Mouse (Mus musculus) liver, postnatal 0 days (tissue): Measurements from ENCODE around the gene Pus7. TPM values are rescaled to one million over a fixed set of nuclear protein-coding genes. Genes with fewer than 3 reads are reported as not detected.
A peak's percentile ranks its signal among the peaks of the same experiment; 100 is the strongest.

Experiments used
- ATAC-seq: fragments of 200-750 bp; cut with Nextera tagmentation; 2 replicates; pipeline ENCODE4 v1.8.0; 2017; ENCODE audit warnings: mild to moderate bottlenecking, moderate library complexity
- DNase-seq: peaks from one replicate; pipeline ENCODE4 v3.0.0-alpha.2; 2016
- H3K27ac ChIP-seq: fragments of 300-500 bp; sonication (generic); 2 replicates; pipeline ENCODE4 v1.5.1; 2014; ENCODE audit warnings: antibody characterized with exemption, moderate library complexity, mild to moderate bottlenecking, low read depth
- H3K27me3 ChIP-seq: fragments of 300-500 bp; sonication (generic); 2 replicates; pipeline ENCODE4 v1.6.1; 2014; ENCODE audit warnings: low read length, control low read depth, mixed read lengths; ENCODE audit not compliant: insufficient read depth
- H3K36me3 ChIP-seq: fragments of 300-500 bp; sonication (generic); replicated peaks from 2 replicates; pipeline ENCODE4 v1.6.1; 2014; ENCODE audit warnings: mild to moderate bottlenecking, control low read depth, low read length, moderate library complexity, mixed read lengths; ENCODE audit not compliant: insufficient read depth
- H3K4me1 ChIP-seq: fragments of 300-500 bp; sonication (generic); 2 replicates; pipeline ENCODE4 v1.6.1; 2014; ENCODE audit warnings: antibody characterized with exemption, mild to moderate bottlenecking, control low read depth; ENCODE audit not compliant: insufficient read depth
- H3K4me2 ChIP-seq: fragments of 300-500 bp; sonication (generic); 2 replicates; pipeline ENCODE4 v1.6.1; 2014; ENCODE audit warnings: low read depth, mild to moderate bottlenecking, low read length, moderate library complexity, mixed read lengths
- H3K4me3 ChIP-seq: fragments of 300-500 bp; sonication (generic); 2 replicates; pipeline ENCODE4 v1.5.1; 2014; ENCODE audit warnings: low read depth, low read length
- H3K9ac ChIP-seq: fragments of 300-500 bp; sonication (generic); replicated peaks from 2 replicates; pipeline ENCODE4 v1.6.1; 2014; ENCODE audit warnings: mild to moderate bottlenecking, moderate library complexity
- H3K9me3 ChIP-seq: fragments of 300-500 bp; sonication (generic); 2 replicates; pipeline ENCODE4 v1.6.1; 2016; ENCODE audit warnings: mild to moderate bottlenecking, control low read depth, low read length, mixed read lengths
- CTCF ChIP-seq: sonication (generic); IDR thresholded peaks from 2 replicates; pipeline ENCODE4 v1.5.1; 2016; ENCODE audit warnings: antibody characterized with exemption, low read depth
- EP300 ChIP-seq: IDR thresholded peaks from 2 replicates; pipeline ENCODE4 v1.6.1; 2016; ENCODE audit warnings: antibody characterized with exemption, low read depth, mild to moderate bottlenecking
- WGBS: fragments of 180-500 bp; shearing (Covaris S2); extraction: QIAGEN DNeasy Blood & Tissue Kit; methylation state at CpG from one replicate; pipeline ENCODE4 v1.1.7; 2014; ENCODE audit not compliant: insufficient replicate concordance; 5-methylcytosine and 5-hydroxymethylcytosine counted together
- polyA plus RNA-seq: library from polyadenylated mRNA; unstranded; fragments of >200 nt; fragmentation: Nextera tagmentation; extraction: Ambion mirVana; gene quantifications from 2 replicates; pipeline ENCODE4 v1.2.1, GENCODE M21; 2015

Pus7 gene
- polyA plus RNA-seq, 1 experiment from 2014 or later = 6.0 TPM

DNA sequence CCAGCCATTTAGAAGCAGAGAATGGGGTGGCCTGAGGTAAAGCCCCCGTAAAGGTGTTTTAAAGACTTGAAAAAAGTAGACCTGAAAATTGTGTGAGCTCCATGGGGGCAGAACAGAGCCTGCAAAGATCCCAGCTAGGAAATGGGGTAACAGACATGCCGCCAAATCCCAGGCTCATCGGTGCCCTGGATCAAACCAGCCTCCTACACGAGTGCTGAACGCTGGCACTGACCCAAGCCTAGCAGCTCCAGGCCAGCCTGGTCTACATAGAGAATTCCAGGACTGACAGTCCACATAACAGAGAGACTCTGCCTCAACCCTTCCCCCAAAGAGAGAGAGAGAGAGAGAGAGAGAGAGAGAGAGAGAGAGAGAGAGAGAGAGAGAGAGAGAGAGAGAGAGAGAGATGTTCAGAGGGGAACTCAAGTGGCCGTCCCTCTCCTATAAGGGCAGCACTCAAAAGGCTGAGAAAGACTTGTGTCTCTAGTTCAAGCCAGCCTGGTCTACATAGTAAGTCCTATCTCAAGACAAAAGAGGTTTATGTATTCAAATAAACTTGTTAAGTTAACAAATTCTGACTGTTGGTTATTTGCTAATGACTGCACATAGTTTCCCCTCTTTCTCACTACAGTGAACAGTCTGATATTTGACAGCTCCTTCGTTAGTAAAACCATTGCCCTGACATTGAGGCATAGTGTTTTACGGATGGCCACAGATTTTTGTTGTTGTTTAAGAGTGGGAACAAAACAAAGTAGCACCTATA, 1.3 kb downstream of the Pus7 start:
- peak overlapping the region; percentile 68 for H3K9ac ChIP-seq
- H3K4me1 ChIP-seq = peaks cover 8% of the 10 kb centered on the region; the same call in 1 of the 2 replicates
- no peaks in the 10 kb centered on the region for H3K36me3 ChIP-seq
- ATAC-seq = no peak
- H3K27ac ChIP-seq = no peak overlapping the region
- 36% methylated on average over 8 of the region's 8 CpGs for WGBS
- peak overlapping the region; percentile 94 for H3K4me2 ChIP-seq
- peak overlapping the region; percentile 82 for H3K4me3 ChIP-seq
- no peaks in the 10 kb centered on the region for H3K27me3 ChIP-seq
- peak; percentile 28 for DNase-seq
- TF ChIP-seq EP300 (no peak), CTCF (no peak)
- H3K9me3 ChIP-seq = no peaks in the 10 kb centered on the region

DNA sequence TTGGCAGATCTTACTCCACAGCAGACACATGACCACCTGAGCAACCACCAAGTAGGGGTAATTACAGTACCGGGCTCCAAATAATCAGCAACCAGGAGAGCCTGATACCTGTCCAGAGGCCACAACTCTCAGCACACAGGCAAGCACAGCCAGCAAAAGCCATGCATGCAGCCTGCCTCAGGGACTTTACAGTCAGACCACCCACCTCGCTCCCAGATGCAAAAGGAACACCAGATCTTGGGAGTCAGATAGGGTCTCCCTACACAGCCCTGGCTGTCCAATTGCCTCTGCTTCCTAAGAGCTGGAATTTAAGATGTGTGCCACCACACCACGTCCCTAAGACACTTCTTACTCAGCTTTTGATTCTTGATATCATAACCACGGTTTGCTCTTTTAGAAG, 2.3 kb downstream of the Pus7 start:
- H3K27me3 ChIP-seq = no peaks in the 10 kb centered on the region
- peaks cover 5% of the 10 kb centered on the region; the same call in 1 of the 2 replicates for H3K36me3 ChIP-seq
- WGBS = 60% methylated on average over 4 of the region's 4 CpGs
- ATAC-seq (no peak), DNase-seq (no peak)
- no peak overlapping the region for H3K9ac ChIP-seq
- H3K4me3 ChIP-seq = no peak overlapping the region
- TF ChIP-seq CTCF (no peak), EP300 (no peak)
- H3K4me2 ChIP-seq = no peak overlapping the region
- H3K27ac ChIP-seq = no peak overlapping the region
- H3K9me3 ChIP-seq = no peaks in the 10 kb centered on the region
- 0 out of 2 replicates have a peak, but pooled peaks cover 6% of the 10 kb centered on the region for H3K4me1 ChIP-seq

- TF ChIP-seq CTCF (peak; percentile 21; the same call in 1 of the 2 replicates), EP300 (no peak)
- 74% methylated on average over 4 of the region's 4 CpGs for WGBS
- Histone ChIP-seq H3K4me2 (no peak overlapping the region), H3K27ac (no peak overlapping the region), H3K36me3 (peaks cover 7% of the 10 kb centered on the region; the same call in 1 of the 2 replicates), H3K4me1 (0 out of 2 replicates have a peak, but pooled peaks cover 6% of the 10 kb centered on the region), H3K9me3 (no peaks in the 10 kb centered on the region), H3K27me3 (no peaks in the 10 kb centered on the region), H3K9ac (no peak overlapping the region), H3K4me3 (no peak overlapping the region)
- ATAC-seq (no peak), DNase-seq (no peak)
Measured at GRCm38 (mm10) chr5:23780516-23780915, 3.0 kb downstream of the Pus7 start.

DNA sequence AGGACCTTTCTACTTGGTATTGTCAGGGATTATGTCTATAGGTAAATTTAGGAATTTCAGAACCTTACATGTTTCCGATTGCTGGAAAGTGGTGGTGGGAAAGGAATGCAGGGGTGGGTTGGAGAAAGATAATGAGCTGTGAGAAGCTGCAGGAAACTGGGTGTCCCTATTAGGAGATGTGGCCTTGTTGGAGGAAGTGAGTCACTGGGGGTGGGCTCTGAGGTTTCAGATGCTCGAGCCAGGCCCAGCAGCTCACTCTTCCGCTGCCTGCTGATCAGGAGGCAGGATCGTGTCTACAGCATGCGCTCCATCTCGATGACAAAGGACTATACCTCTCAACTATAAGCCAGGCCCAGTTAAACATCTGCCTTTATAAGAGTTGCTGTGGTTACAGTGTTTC, 9.3 kb downstream of the Pus7 start:
- no peak overlapping the region for H3K9ac ChIP-seq
- no peaks in the 10 kb centered on the region for H3K9me3 ChIP-seq
- H3K27me3 ChIP-seq = no peaks in the 10 kb centered on the region
- DNase-seq = no peak
- H3K27ac ChIP-seq = no peak overlapping the region
- peaks cover 9% of the 10 kb centered on the region for H3K36me3 ChIP-seq
- H3K4me3 ChIP-seq = no peak overlapping the region
- TF ChIP-seq CTCF (no peak), EP300 (no peak)
- H3K4me2 ChIP-seq = no peak overlapping the region
- ATAC-seq = no peak
- no peaks in the 10 kb centered on the region for H3K4me1 ChIP-seq
- 72% methylated on average over 6 of the region's 6 CpGs for WGBS

- ATAC-seq (peak; percentile 96), DNase-seq (peak; percentile 39)
- 0 out of 2 replicates have a peak overlapping the region, but pooled peaks have one; percentile 52 for H3K27ac ChIP-seq
- H3K27me3 ChIP-seq = no peaks in the 10 kb centered on the region
- H3K4me3 ChIP-seq = no peak overlapping the region
- H3K36me3 ChIP-seq = peaks cover 12% of the 10 kb centered on the region
- H3K9me3 ChIP-seq = no peaks in the 10 kb centered on the region
- H3K4me2 ChIP-seq = 0 out of 2 replicates have a peak overlapping the region, but pooled peaks have one; percentile 18
- WGBS = 54% methylated on average over 8 of the region's 8 CpGs
- no peaks in the 10 kb centered on the region for H3K4me1 ChIP-seq
- TF ChIP-seq EP300 = no peak
- TF ChIP-seq CTCF = no peak
- no peak overlapping the region for H3K9ac ChIP-seq
Measured at GRCm38 (mm10) chr5:23771105-23771504, 12.4 kb downstream of the Pus7 start.

GRCm38 (mm10) chr5:23764557-23764956, 19.0 kb downstream of the Pus7 start:
- Histone ChIP-seq H3K36me3 (peaks cover 16% of the 10 kb centered on the region), H3K9me3 (no peaks in the 10 kb centered on the region), H3K4me2 (no peak overlapping the region), H3K9ac (no peak overlapping the region), H3K27ac (no peak overlapping the region), H3K4me1 (no peaks in the 10 kb centered on the region), H3K4me3 (no peak overlapping the region), H3K27me3 (no peaks in the 10 kb centered on the region)
- ATAC-seq (no peak), DNase-seq (no peak)
- 86% methylated on average over 5 of the region's 5 CpGs for WGBS
- no peak for TF ChIP-seq CTCF
- TF ChIP-seq EP300 = no peak
